Mouse (Mus musculus): ENCODE measurements around the gene Gm17359.

The Gm17359 gene

DNA sequence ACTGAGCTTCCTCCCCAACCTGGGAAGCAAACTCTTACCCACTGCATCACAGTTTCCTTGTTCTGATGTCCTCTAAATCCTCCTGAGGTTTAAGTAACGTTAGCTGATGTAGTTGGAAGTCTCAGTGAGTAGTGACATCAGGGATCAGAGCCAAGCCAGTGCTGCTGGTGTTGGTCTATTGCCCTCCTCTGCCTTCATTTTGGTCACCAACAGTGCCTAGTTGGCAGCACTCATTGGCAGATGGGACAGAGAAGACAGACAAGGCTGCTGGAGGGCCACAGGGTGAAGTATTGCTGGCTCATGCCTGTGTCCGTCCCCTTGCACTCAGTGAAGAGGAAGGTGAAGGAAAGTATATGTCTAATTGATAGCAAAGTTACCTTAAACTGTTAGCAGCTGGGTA lies 139.5 kb downstream of the Gm17359 start:
- no peak for DNase-seq (ENCODE audit: low read depth, low spot score)

DNA sequence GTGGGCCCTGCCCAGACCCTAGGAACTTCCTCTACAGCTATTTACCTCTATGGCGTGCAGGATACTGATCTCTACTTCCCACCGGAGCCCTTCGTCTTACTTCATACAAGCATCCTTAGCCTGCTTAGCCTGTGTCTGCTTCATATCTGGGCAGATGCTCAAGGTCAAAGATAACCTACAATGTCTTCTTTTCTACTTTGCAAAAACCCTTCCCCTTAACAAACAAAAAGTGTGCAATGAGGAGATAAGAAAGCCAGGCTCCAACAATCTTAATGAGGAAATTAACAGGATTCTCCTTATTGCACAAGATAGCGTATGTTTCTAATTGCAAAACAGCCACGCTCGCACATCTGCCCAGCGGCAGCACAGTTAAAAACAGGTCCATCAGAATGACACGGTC lies 141.9 kb downstream of the Gm17359 start:
- DNase-seq (ENCODE audit: low read depth, low spot score): no peak

DNA sequence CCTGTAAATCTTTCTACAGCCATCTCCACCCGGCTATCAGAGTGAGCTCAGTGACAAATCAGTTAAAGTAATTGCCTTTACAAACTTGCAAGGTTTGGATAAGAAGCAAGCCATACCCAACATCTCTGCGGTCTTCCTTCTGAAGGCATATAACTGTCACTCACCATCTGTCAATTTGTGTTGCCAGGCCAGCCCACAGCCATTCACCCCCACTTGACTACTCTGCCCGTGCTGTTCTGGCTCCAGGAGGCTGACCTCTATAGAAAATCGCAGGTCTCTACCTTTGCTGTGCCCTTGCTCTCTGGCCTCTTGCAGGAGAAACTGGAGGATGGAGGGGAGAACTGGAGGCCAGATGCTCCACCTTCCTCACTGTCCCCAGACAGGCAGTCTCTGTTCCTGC lies 142.4 kb downstream of the Gm17359 start:
- DNase-seq (ENCODE audit: low read depth, low spot score): no peak

DNA sequence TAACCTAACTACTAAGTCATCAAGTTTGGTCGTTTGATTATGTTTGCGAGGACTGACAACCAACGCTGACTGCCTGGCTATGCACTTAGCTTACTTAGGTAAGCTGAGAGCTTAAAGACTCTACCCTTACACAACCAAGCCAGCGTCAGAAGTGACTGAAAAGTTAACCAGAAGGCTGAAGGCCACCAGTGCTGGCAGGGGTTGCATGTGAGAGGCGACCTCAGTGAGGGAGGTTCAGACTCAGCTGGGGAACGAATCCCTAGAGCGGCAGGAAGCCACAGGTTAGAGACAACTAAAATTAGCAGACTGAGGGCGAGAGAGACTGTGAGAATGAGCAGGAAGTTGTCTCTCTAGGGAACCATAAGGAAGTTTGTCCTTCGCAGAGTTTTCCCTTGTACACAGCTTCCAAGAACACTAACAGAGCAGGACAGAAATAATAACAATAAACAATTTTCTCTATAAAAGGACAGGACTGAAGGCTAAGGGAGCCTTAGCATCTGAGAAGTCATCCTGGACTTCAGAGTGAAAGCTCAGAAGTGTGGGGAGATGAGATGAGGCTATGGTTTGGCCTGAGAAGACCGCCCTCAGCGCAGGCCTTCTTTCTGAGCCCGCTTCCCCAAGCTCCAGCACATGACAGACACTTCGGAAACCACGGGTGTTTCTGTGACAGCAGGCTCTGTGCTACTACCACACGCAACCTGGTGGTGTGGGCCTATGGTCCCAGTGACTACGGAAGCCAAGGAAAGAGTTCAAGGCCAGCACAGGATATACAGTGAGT lies 148.0 kb downstream of the Gm17359 start:
- no peak for DNase-seq (ENCODE audit: low read depth, low spot score)

DNA sequence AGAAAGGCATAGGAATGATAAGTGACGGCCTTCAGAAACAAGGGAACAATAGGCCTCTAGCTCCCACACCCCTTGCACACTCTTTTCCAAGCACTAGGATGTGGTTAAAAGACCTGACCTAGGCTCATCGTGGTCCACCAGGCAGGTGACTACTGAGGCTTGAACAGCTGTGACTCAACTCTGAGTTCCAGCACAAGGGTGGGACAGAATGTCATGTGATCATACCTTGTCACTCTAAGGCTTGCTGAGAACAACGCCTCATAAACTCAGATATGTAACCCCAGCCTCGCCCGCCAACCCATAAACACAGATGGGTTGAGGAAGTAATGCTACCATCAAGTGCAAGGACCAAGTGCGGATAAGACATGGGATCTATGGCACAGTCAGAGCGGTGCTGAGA lies 151.6 kb downstream of the Gm17359 start:
- DNase-seq (ENCODE audit: low read depth, low spot score): no peak

DNA sequence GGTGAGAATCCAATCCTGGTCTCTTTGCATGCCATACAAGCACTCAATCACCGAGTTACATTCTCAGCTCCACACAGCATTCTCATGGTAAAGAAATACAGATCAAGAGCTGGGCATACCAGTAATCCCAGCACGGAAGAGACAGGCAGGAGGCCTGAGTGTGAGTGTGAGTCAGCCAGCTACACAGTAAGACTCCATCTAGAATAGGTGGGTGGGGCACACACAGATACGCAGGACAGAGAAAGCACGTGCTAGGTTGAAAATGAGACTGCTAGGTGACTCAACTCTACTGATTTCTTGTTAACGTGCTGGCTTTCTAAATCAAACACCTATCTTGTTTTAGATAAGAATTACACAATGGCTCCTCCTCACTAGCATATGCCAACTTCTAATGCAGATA lies 153.6 kb downstream of the Gm17359 start:
- no peak for DNase-seq (ENCODE audit: low read depth, low spot score)

DNA sequence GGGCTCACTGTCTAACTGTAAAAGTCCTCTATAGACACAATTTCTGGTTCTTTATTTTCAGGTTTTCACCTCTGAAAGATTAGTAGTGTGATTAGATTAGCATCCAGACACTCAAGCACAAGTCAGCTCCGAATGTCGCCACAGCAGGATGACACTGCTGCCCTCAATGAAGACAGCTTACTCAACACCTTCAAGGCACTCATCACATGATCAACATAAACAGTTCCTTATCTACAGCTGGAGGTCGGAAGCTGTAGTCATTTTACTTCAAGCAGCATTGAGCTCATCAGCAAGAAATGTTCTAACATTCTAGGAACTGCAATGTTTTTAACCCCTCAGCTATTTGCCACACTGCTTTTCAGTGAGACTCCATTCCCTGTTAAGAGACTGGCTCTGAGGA lies 155.2 kb downstream of the Gm17359 start:
- no peak for DNase-seq (ENCODE audit: low read depth, low spot score)

DNA sequence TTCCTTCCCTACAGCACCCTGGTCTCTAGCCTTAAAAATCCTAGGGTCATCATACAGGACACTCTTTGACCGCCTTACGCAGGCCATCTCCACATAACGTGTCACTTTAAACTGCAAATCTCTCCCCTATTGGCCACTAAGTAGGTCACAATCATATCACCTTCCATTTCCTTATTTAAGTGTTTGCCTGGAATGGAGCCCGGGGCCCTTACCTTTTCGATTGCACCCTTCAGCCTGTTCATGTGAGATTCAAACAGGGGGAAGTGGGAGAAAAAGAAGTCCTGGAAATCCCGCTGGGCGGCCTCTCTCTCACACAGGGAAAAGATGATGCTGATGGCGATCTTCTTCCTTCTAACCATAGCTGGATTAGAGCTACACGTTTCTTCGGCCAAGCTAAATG lies 156.6 kb downstream of the Gm17359 start:
- no peak for DNase-seq (ENCODE audit: low read depth, low spot score)

DNA sequence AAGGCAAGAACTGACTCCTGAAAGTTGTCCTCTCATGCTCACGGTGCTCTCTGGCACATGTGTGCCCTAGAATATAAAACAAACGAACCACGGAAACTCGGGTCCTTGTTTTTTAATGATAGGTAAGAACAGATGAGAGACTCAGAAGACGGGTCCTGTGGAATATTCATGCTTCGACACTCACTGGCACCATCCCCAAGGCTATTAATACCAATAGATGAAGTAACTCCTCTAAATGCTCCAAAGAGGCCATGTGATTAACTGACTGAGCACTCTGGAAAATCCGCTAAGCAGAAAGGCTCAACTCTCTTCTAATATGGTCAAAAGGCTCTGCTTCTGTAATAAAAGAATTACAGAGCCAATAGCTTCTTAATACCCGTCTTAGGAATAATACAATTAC lies 157.6 kb downstream of the Gm17359 start:
- no peak for DNase-seq (ENCODE audit: low read depth, low spot score)

DNA sequence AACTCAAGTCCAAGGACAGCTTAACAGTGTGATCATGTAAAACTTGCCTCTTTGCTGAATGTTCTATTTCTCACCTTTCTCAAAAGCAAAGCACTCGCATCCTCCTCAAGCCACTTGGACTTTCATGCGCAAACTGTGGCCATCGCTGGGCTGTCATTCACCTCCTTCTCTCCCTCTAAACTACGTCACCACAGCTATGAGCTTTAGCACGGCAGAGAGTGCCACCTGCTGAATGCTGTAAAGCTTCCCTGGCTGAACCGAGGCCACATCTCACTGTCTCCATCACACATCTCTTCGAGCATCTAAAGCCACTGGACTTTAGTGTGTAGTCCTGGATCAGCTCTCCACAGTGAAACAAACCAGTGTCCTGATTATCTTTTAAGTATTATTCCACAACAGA lies 158.7 kb downstream of the Gm17359 start:
- DNase-seq (ENCODE audit: low read depth, low spot score): no peak

DNA sequence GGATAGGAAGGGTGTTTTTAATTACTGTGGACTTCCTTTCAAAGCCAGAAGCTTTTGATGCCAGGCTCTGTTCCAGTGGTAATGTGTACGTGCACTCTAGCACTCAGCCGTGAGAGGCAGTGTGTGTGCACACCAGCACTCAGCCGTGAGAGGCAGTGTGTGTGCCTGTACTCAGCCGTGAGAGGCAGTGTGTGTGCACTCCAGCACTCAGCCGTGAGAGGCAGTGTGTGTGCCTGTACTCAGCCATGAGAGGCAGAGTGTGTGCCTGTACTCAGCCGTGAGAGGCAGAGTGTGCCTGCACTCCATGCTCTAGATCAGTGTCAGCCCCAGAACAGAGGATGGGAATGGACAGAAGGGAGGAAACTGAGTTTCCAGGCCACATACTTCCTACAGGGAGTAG lies 160.2 kb downstream of the Gm17359 start:
- no peak for DNase-seq (ENCODE audit: low read depth, low spot score)

DNA sequence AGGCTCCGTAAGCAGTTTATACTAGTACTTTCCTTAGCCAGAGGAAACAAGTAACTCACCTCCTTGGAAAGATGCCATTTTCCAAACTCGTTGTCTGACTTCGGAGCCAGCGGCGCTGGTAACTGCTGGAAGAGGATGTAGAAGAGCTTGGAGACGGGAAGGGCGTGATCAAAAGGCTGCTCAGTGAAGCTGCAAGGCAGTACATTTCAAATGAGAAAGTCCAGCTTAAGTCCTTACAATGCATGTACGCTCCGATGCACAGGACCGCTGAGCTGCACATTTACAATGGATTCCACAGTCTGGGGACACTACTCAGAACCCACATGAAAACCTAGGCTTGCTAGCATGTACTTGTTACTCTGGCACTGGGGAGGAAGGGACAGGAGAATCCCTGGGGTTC lies 163.8 kb downstream of the Gm17359 start:
- no peak for DNase-seq (ENCODE audit: low read depth, low spot score)

DNA sequence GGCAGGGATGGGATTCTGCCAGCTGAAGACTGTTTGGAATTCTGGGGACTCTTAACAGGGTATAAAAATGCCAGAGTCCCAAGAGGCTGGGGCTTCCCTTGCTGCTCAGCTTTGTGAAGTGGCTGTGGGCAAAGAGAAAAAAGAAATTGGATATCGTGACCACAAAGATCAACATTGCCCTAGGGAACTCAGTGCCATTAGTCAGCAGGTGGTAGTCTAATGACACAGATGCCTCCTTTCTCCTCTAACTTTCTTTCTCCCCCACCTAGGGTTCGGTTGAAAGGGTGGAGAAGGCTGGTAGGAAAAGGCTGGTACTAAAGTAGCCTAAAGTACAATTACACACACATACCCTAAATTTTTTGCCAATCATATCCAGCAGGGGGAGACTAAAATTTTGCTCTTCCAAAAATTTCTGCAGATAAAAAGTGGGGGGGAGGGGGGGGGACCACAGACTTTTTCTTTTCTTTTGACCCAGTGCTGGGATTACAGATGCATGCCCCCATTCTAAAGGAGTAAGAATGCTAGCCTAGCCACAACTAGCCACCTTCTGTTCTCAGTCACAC lies 164.8 kb downstream of the Gm17359 start:
- DNase-seq (ENCODE audit: low read depth, low spot score): no peak
